Mouse (Mus musculus): Measurements from ENCODE around the gene Fyttd1. TPM values are rescaled to one million over a fixed set of nuclear protein-coding genes. Genes with fewer than 3 reads are reported as not detected.

Fyttd1 gene
- polyA plus RNA-seq, 1 experiment from 2014 or later: 125 TPM

DNA sequence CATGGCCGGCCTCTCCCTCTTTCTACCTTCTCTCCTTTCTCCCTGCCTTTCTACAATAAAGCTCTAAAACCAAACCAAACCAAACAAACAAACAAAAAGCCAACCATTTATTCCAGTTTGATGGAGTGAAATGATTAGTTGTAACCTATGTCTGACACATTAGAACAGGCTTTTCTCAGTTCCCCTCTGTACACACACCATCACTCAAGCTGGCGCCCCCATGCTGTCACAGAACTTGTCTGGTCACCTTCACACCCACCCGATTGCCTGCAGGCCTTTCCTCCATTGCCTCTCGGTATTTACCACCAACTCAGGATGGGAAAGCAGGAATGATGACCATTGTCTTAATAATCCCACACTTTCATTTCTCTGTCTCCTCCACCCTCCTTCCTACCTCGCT is 79.6 kb downstream of the Fyttd1 start:
- Histone ChIP-seq H3K36me3 (replicated peaks) (peaks cover 33% of the 10 kb centered on the region), H3K9ac (no peak overlapping the region), H3K27ac (no peak overlapping the region), H3K4me3 (replicated peaks) (no peak overlapping the region), H3K27me3 (no peaks in the 10 kb centered on the region), H3K9me3 (no peaks in the 10 kb centered on the region), H3K4me1 (no peaks in the 10 kb centered on the region), H3K4me2 (no peak overlapping the region)
- WGBS: 72% methylated on average over 5 of the region's 5 CpGs
- no peak for ATAC-seq (ENCODE audit: low FRiP score)

Other genes with a start within 250 kb of the Fyttd1 start
- 13.9 and 14.2 TPM in 2 replicates for gene Tnk2, start 233.6 kb upstream of the Fyttd1 start, polyA plus RNA-seq (2016; fragmentation: Nextera tagmentation; extraction: Ambion mirVana)
- gene Muc4, start 141.6 kb upstream of the Fyttd1 start, polyA plus RNA-seq (2016; fragmentation: Nextera tagmentation; extraction: Ambion mirVana): 0.19 and 0.28 TPM in 2 replicates
- gene Muc20, start 80.1 kb upstream of the Fyttd1 start, polyA plus RNA-seq (2016; fragmentation: Nextera tagmentation; extraction: Ambion mirVana): not detected in 2 replicates
- gene Smbd1, start 67.0 kb upstream of the Fyttd1 start, polyA plus RNA-seq (2016; fragmentation: Nextera tagmentation; extraction: Ambion mirVana): not detected in 2 replicates
- gene Rubcn, start 266 bp downstream of the Fyttd1 start, polyA plus RNA-seq (2016; fragmentation: Nextera tagmentation; extraction: Ambion mirVana): 26.5 and 27.4 TPM in 2 replicates
- gene Lrch3, start 36.6 kb downstream of the Fyttd1 start, polyA plus RNA-seq (2016; fragmentation: Nextera tagmentation; extraction: Ambion mirVana): 46.5 and 49.4 TPM in 2 replicates
- 4.3 and 4.5 TPM in 2 replicates for gene Iqcg, start 178.7 kb downstream of the Fyttd1 start, polyA plus RNA-seq (2016; fragmentation: Nextera tagmentation; extraction: Ambion mirVana)
- 730 and 741 TPM in 2 replicates for gene Rpl35a, start 179.0 kb downstream of the Fyttd1 start, polyA plus RNA-seq (2016; fragmentation: Nextera tagmentation; extraction: Ambion mirVana)
- 3.1 and 4.4 TPM in 2 replicates for gene Lmln, start 185.0 kb downstream of the Fyttd1 start, polyA plus RNA-seq (2016; fragmentation: Nextera tagmentation; extraction: Ambion mirVana)

All from forebrain, embryonic 12.5 days (tissue).